Mouse (Mus musculus) hindbrain, postnatal 0 days (tissue): ENCODE measurements around the gene Slc4a4. TPM values are rescaled to one million over a fixed set of nuclear protein-coding genes. Genes with fewer than 3 reads are reported as not detected.

Source experiments
- ATAC-seq: fragments of 200-750 bp; cut with Nextera tagmentation; 2 replicates; pipeline ENCODE4 v1.8.0; 2017; ENCODE audit warnings: mild to moderate bottlenecking, moderate TSS enrichment, moderate library complexity
- DNase-seq: peaks from one replicate; pipeline ENCODE4 v3.0.0-alpha.2; 2015; ENCODE audit warnings: low spot score
- H3K27ac ChIP-seq: fragments of 300-500 bp; sonication (generic); 2 replicates; pipeline ENCODE4 v1.5.1; 2014; ENCODE audit warnings: mild to moderate bottlenecking
- H3K27me3 ChIP-seq: fragments of 300-500 bp; sonication (generic); 2 replicates; pipeline ENCODE4 v1.6.1; 2014; ENCODE audit warnings: low read length, mixed read lengths; ENCODE audit not compliant: insufficient read depth
- H3K36me3 ChIP-seq: fragments of 300-500 bp; sonication (generic); 2 replicates; pipeline ENCODE4 v1.6.1; 2014; ENCODE audit warnings: low read length, mixed read lengths; ENCODE audit not compliant: insufficient read depth
- H3K4me1 ChIP-seq: fragments of 300-500 bp; sonication (generic); 2 replicates; pipeline ENCODE4 v1.6.1; 2014; ENCODE audit warnings: antibody characterized with exemption, low read length, mixed read lengths; ENCODE audit not compliant: insufficient read depth
- H3K4me2 ChIP-seq: fragments of 300-500 bp; sonication (generic); 2 replicates; pipeline ENCODE4 v1.6.1; 2014; ENCODE audit warnings: low read depth, mild to moderate bottlenecking, low read length, moderate library complexity, mixed read lengths
- H3K4me3 ChIP-seq: fragments of 300-500 bp; sonication (generic); 2 replicates; pipeline ENCODE4 v1.5.1; 2014; ENCODE audit warnings: low read length
- H3K9ac ChIP-seq: fragments of 300-500 bp; sonication (generic); replicated peaks from 2 replicates; pipeline ENCODE4 v1.6.1; 2014; ENCODE audit warnings: mild to moderate bottlenecking, low read length, moderate library complexity, mixed read lengths
- H3K9me3 ChIP-seq: fragments of 300-500 bp; sonication (generic); 2 replicates; pipeline ENCODE4 v1.6.1; 2016; ENCODE audit warnings: low read length, mixed read lengths
- CTCF ChIP-seq: IDR thresholded peaks from 2 replicates; pipeline ENCODE4 v1.5.1; 2016; ENCODE audit warnings: antibody characterized with exemption, control low read depth, low read depth
- WGBS: fragments of 180-500 bp; shearing (Covaris S2); extraction: QIAGEN DNeasy Blood & Tissue Kit; methylation state at CpG from one replicate; pipeline ENCODE4 v1.1.7; 2014; 5-methylcytosine and 5-hydroxymethylcytosine counted together
- polyA plus RNA-seq: library from polyadenylated mRNA; unstranded; fragments of >200 nt; fragmentation: Nextera tagmentation; extraction: Ambion mirVana; gene quantifications from 2 replicates; pipeline ENCODE4 v1.2.1, GENCODE M21; 2015
- total RNA-seq: library from RNA; depleted of rRNA; stranded (reverse); fragments of >200 nt; gene quantifications from 2 replicates; pipeline ENCODE4 v1.2.3, GENCODE M21; 2014

The Slc4a4 gene
- total and polyA plus RNA-seq, 2 experiments from 2014 or later, result 31.1 to 68.8 TPM

DNA sequence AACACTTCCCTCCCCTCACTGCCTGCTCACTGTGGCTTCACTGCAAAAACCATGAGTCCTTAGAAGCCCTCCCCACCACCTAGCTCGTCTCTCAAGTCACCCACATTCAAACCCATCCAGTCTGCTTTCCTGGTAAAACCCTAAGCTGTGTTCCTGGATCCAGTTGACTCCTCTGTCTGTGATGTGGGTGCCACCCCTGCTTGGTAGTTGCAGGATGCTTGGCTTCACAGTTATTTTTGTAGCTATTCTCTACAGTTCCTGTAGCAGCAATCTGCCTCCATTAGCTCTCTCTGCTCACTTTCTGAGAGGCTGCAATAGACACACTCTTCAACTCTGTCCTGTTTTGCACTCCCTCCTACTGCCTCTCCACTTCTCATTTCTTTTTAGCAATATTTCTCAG is 234.3 kb downstream of the Slc4a4 start:
- no peaks in the 10 kb centered on the region for H3K36me3 ChIP-seq
- H3K4me3 ChIP-seq, result no peak overlapping the region
- H3K9ac ChIP-seq, result no peak overlapping the region
- DNase-seq (no peak), ATAC-seq (no peak)
- H3K27ac ChIP-seq, result no peak overlapping the region
- 71% methylated on average over 1 of the region's 1 CpGs for WGBS
- no peaks in the 10 kb centered on the region for H3K9me3 ChIP-seq
- no peak overlapping the region for H3K4me2 ChIP-seq
- H3K27me3 ChIP-seq, result no peaks in the 10 kb centered on the region
- no peak for TF ChIP-seq CTCF
- H3K4me1 ChIP-seq, result no peaks in the 10 kb centered on the region

DNA sequence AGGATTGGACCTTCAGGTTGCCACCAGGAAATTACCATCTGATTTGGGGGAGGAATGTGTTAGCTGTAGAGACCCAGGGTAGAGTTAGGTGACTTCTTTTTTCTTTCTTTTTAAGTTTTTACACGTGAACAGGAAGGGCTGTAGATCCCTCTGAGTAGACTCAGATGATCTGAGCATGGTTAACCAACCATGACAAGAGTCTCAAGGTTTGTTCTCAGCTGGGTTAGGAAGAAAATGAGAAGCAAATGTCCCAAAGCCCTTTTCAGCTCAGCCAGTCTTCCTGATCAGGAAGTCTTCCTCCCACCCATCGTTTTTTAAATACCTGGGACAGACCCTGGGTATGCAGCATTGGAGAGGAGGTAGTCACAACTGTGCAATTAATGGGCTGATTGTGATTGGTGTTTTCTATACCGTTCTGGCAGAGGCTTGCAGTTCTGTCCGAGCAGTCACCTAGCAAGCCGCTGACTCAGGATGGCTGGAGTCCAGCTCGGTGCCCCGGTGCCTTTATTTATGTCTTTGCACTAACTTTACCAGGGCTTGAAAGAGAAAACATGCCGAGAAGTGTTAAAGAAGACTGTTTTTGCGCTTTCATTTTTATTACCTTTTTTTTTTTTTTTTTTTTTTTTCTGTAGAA is 236.8 kb downstream of the Slc4a4 start:
- ATAC-seq (no peak), DNase-seq (no peak)
- TF ChIP-seq CTCF, result no peak
- Histone ChIP-seq H3K27me3 (no peaks in the 10 kb centered on the region), H3K4me1 (no peaks in the 10 kb centered on the region), H3K36me3 (no peaks in the 10 kb centered on the region), H3K4me2 (no peak overlapping the region), H3K27ac (no peak overlapping the region), H3K4me3 (no peak overlapping the region), H3K9ac (no peak overlapping the region), H3K9me3 (no peaks in the 10 kb centered on the region)
- WGBS, result 56% methylated on average over 9 of the region's 9 CpGs

DNA sequence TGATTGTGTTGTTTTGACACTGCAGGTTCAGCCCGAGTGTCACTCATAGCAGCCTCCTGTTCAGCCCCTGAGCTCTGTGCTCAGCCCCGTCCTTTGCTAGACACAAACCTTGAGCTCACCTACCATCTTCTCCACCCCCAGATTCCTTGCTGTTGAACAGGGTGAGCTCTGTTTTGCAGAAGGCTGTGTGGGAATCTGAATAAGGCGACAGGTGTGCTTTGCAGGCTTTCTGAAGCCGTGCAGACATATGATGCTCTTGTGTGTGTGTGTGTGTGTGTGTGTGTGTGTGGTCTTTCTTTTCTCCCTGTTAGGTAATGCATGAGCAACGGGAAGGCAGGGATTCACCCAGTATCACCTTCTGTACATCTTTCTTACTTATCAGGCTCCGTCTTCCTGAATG is 241.6 kb downstream of the Slc4a4 start:
- Histone ChIP-seq H3K9ac (no peak overlapping the region), H3K9me3 (no peaks in the 10 kb centered on the region), H3K4me1 (no peaks in the 10 kb centered on the region), H3K27ac (no peak overlapping the region), H3K4me2 (no peak overlapping the region), H3K36me3 (no peaks in the 10 kb centered on the region), H3K27me3 (no peaks in the 10 kb centered on the region), H3K4me3 (no peak overlapping the region)
- DNase-seq (no peak), ATAC-seq (no peak)
- WGBS, result 85% methylated on average over 6 of the region's 6 CpGs
- no peak for TF ChIP-seq CTCF

- TF ChIP-seq CTCF, result no peak
- H3K4me1 ChIP-seq, result no peaks in the 10 kb centered on the region
- H3K9me3 ChIP-seq, result no peaks in the 10 kb centered on the region
- H3K27ac ChIP-seq, result no peak overlapping the region
- DNase-seq, result peak; percentile 16
- 65% methylated on average over 11 of the region's 11 CpGs for WGBS
- ATAC-seq, result peak; percentile 56; the same call in 1 of the 2 replicates
- no peak overlapping the region for H3K4me3 ChIP-seq
- no peak overlapping the region for H3K9ac ChIP-seq
- no peaks in the 10 kb centered on the region for H3K27me3 ChIP-seq
- H3K4me2 ChIP-seq, result no peak overlapping the region
- no peaks in the 10 kb centered on the region; the same call in 1 of the 2 replicates for H3K36me3 ChIP-seq
Observed at GRCm38 (mm10) chr5:89135776-89136175, 249.2 kb downstream of the Slc4a4 start.

DNA sequence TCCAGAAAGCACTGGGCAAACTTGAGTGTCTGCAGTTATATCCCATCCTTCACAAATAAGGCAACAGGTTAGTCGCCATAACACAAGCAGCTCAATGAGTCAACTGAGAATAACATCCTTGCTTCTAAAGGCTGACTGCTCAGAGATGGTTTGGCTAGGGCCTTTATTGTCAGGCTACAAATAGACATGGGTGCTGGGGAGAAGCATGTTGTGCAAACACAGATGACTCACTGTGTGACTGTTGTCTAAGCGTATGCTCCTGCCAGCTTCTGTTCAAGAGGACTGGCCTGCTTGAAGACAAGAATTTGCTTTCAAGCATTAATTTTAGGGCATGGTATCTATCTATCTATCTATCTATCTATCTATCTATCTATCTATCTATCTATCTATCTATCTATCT is 253.5 kb downstream of the Slc4a4 start:
- DNase-seq (no peak), ATAC-seq (no peak)
- Histone ChIP-seq H3K36me3 (no peaks in the 10 kb centered on the region; the same call in 1 of the 2 replicates), H3K9me3 (no peaks in the 10 kb centered on the region), H3K27me3 (no peaks in the 10 kb centered on the region), H3K4me3 (no peak overlapping the region), H3K4me1 (no peaks in the 10 kb centered on the region), H3K27ac (no peak overlapping the region), H3K4me2 (no peak overlapping the region), H3K9ac (no peak overlapping the region)
- 100% methylated on average over 2 of the region's 2 CpGs for WGBS
- no peak for TF ChIP-seq CTCF

GRCm38 (mm10) chr5:89141761-89142160 is 255.1 kb downstream of the Slc4a4 start:
- TF ChIP-seq CTCF, result no peak
- Histone ChIP-seq H3K27ac (no peak overlapping the region), H3K4me2 (no peak overlapping the region), H3K4me1 (no peaks in the 10 kb centered on the region), H3K36me3 (no peaks in the 10 kb centered on the region; the same call in 1 of the 2 replicates), H3K9ac (no peak overlapping the region), H3K27me3 (no peaks in the 10 kb centered on the region), H3K9me3 (no peaks in the 10 kb centered on the region), H3K4me3 (no peak overlapping the region)
- no peak for ATAC-seq
- no peak for DNase-seq
- 86% methylated on average over 2 of the region's 2 CpGs for WGBS

DNA sequence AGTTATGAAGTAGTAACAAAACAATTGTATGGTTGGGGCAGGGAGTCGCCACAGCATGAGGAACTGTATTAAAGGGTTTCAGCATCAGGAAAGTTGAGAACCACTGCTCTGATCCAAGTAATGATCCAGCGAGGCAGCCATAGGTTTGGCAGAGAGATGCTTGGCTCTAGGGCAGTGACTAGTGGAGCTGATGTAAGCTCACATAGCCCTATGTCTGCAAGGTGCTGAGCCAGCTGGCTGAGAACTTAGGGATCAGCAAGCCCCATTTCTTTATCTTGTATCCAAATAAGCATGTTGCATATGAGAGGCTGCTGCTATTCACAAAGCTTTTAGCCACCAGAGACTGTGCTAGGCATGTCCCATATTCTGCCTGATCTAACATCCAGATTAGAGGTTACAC is 259.7 kb downstream of the Slc4a4 start:
- no peak overlapping the region for H3K4me2 ChIP-seq
- no peaks in the 10 kb centered on the region for H3K27me3 ChIP-seq
- H3K27ac ChIP-seq, result no peak overlapping the region
- DNase-seq (no peak), ATAC-seq (no peak)
- WGBS, result 89% methylated on average over 2 of the region's 2 CpGs
- H3K4me3 ChIP-seq, result no peak overlapping the region
- H3K36me3 ChIP-seq, result no peaks in the 10 kb centered on the region
- H3K9ac ChIP-seq, result no peak overlapping the region
- no peaks in the 10 kb centered on the region for H3K4me1 ChIP-seq
- no peak for TF ChIP-seq CTCF
- no peaks in the 10 kb centered on the region for H3K9me3 ChIP-seq
